Mouse (Mus musculus): ENCODE results near the gene Cnst. TPM values are rescaled to one million over a fixed set of nuclear protein-coding genes. Genes with fewer than 3 reads are reported as not detected.
A peak's percentile ranks its signal among the peaks of the same experiment; 100 is the strongest.

Cnst gene
- polyA plus RNA-seq, 1 experiment from 2014 or later: 20.1 TPM

DNA sequence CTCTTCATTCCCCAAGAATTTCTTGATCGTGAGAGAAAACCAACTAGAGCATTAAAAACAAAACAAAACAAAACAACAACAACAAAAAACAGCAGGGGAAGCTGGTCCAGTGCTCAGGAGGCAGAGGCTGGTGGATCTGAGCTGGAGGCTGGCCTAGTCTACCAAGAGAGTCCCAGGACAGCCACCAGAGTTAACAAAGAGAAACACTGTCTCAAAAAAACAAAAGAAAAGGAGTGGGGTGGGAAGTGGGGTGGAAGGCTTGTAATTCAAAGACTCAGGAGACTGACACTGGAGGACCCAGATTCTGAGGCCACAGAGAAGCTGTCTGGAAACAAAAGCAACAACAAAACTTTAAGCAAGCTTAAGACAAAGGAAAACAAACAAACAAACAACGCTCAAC, 120.8 kb downstream of the Cnst start:
- DNase-seq (ENCODE audit: low spot score): no peak
- WGBS: 55% methylated on average over 2 of the region's 2 CpGs
- H3K27me3 ChIP-seq (ENCODE audit: control insufficient read depth, insufficient read depth, low read length): no peaks in the 10 kb centered on the region
- H3K27ac ChIP-seq (replicated peaks; ENCODE audit: low read depth, low read length): no peak overlapping the region
- H3K4me3 ChIP-seq (ENCODE audit: low read depth, low read length): no peak overlapping the region
- no peaks in the 10 kb centered on the region for H3K4me1 ChIP-seq (ENCODE audit: control insufficient read depth, insufficient read depth, low read length)
- H3K4me2 ChIP-seq (ENCODE audit: low read depth, low read length): no peak overlapping the region
- H3K9me3 ChIP-seq (replicated peaks; ENCODE audit: control insufficient read depth, low read length): no peaks in the 10 kb centered on the region
- H3K9ac ChIP-seq (replicated peaks; ENCODE audit: low read length): no peak overlapping the region
- ATAC-seq (replicated peaks; ENCODE audit: insufficient number of reproducible peaks, low FRiP score, low TSS enrichment, low read depth): no peak
- no peaks in the 10 kb centered on the region for H3K36me3 ChIP-seq (replicated peaks; ENCODE audit: control insufficient read depth, insufficient read depth, low read depth, low read length)

DNA sequence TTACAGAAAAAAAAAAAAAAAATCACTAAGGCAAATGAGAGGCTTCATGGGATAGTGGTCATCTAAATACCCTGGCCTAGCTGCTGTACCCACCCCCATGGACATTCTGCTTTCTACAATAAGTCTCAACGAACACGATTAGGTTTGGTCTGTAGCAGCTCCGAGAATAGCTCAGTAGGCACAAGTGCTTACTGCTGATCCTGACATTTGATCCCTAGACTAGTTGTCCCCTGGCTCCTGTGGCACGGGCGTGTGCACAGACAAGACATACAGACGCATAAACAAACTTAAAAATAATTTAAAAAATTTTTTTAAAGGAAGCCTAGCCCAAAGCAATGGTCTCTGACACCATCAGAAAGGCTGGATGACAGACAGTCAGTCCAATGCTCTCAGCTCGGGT, 121.3 kb downstream of the Cnst start:
- Histone ChIP-seq H3K36me3 (replicated peaks; ENCODE audit: control insufficient read depth, insufficient read depth, low read depth, low read length) (no peaks in the 10 kb centered on the region), H3K9ac (replicated peaks; ENCODE audit: low read length) (no peak overlapping the region; the same call in 1 of the 2 replicates), H3K4me2 (ENCODE audit: low read depth, low read length) (peak overlapping the region; percentile 68), H3K27me3 (ENCODE audit: control insufficient read depth, insufficient read depth, low read length) (no peaks in the 10 kb centered on the region), H3K4me3 (ENCODE audit: low read depth, low read length) (peak overlapping the region; percentile 83), H3K9me3 (replicated peaks; ENCODE audit: control insufficient read depth, low read length) (no peaks in the 10 kb centered on the region), H3K4me1 (ENCODE audit: control insufficient read depth, insufficient read depth, low read length) (no peaks in the 10 kb centered on the region), H3K27ac (replicated peaks; ENCODE audit: low read depth, low read length) (no peak overlapping the region)
- DNase-seq (ENCODE audit: low spot score) (peak; percentile 31), ATAC-seq (replicated peaks; ENCODE audit: insufficient number of reproducible peaks, low FRiP score, low TSS enrichment, low read depth) (0 out of 2 replicates have a peak, but pooled peaks have one; percentile 2)
- WGBS: 2% methylated on average over 7 of the region's 7 CpGs

- no peaks in the 10 kb centered on the region for H3K9me3 ChIP-seq (replicated peaks; ENCODE audit: control insufficient read depth, low read length)
- H3K4me2 ChIP-seq (ENCODE audit: low read depth, low read length): peak within 1 kb of the TSS; percentile 68
- H3K4me3 ChIP-seq (ENCODE audit: low read depth, low read length): peak within 1 kb of the TSS; percentile 83
- peak within 1 kb of the TSS; percentile 90 for H3K9ac ChIP-seq (replicated peaks; ENCODE audit: low read length)
- H3K27ac ChIP-seq (replicated peaks; ENCODE audit: low read depth, low read length): peak within 1 kb of the TSS; percentile 57; the same call in 1 of the 2 replicates
- DNase-seq (ENCODE audit: low spot score) (peak; percentile 84), ATAC-seq (replicated peaks; ENCODE audit: insufficient number of reproducible peaks, low FRiP score, low TSS enrichment, low read depth) (peak; percentile 97)
- H3K36me3 ChIP-seq (replicated peaks; ENCODE audit: control insufficient read depth, insufficient read depth, low read depth, low read length): no peaks in the 10 kb centered on the region
- under 1% methylated on average over 82 of the region's 84 CpGs for WGBS
- no peaks in the 10 kb centered on the region for H3K4me1 ChIP-seq (ENCODE audit: control insufficient read depth, insufficient read depth, low read length)
- no peaks in the 10 kb centered on the region for H3K27me3 ChIP-seq (ENCODE audit: control insufficient read depth, insufficient read depth, low read length)
Observed at GRCm38 (mm10) chr1:179668013-179668805, 122.0 kb downstream of the Cnst start, which contains the start of gene Sccpdh. Gene Sccpdh (plus strand): TSS chr1:179668210.

DNA sequence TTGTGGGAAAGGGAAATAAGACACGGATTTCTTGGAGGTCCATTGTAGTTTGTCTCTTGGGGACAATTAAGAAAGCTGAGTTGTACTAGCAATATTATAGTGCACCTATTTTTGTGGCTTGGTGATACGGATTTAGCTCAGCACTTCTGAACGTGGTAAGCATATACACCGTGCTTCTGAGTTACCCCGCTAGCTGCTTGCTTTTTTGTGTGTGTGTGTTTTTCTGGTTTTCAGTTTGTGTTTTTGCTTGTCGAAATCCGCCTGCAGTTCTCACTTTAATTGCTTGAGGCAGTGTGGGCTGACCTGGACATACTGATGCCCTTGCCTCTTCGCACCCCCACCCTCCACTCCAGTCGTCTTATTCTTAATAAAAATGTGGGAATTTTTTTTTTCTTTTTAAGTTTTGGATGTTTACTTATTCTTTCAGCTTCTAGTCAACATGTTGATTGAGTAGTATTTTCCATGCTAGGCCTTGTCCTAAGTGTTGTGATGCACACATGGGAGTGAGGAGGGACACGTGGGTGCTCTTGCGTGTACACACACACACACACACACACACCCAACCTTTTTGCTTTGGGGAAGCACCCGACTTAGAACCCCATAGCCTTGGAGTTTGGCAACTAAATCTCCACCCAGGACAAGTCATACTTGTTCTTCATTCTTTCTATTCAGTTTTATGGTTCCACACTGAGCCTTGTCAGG, 122.8 kb downstream of the Cnst start:
- H3K9me3 ChIP-seq (replicated peaks; ENCODE audit: control insufficient read depth, low read length): no peaks in the 10 kb centered on the region
- peak overlapping the region; percentile 68 for H3K4me2 ChIP-seq (ENCODE audit: low read depth, low read length)
- H3K4me1 ChIP-seq (ENCODE audit: control insufficient read depth, insufficient read depth, low read length): no peaks in the 10 kb centered on the region
- H3K27ac ChIP-seq (replicated peaks; ENCODE audit: low read depth, low read length): 0 out of 2 replicates have a peak overlapping the region, but pooled peaks have one; percentile 57
- ATAC-seq (replicated peaks; ENCODE audit: insufficient number of reproducible peaks, low FRiP score, low TSS enrichment, low read depth) (no peak), DNase-seq (ENCODE audit: low spot score) (peak; percentile 19)
- H3K4me3 ChIP-seq (ENCODE audit: low read depth, low read length): peak overlapping the region; percentile 83
- no peaks in the 10 kb centered on the region for H3K36me3 ChIP-seq (replicated peaks; ENCODE audit: control insufficient read depth, insufficient read depth, low read depth, low read length)
- no peaks in the 10 kb centered on the region for H3K27me3 ChIP-seq (ENCODE audit: control insufficient read depth, insufficient read depth, low read length)
- H3K9ac ChIP-seq (replicated peaks; ENCODE audit: low read length): peak overlapping the region; percentile 90
- WGBS: 30% methylated on average over 12 of the region's 12 CpGs

- no peaks in the 10 kb centered on the region for H3K36me3 ChIP-seq (replicated peaks; ENCODE audit: control insufficient read depth, insufficient read depth, low read depth, low read length)
- no peak overlapping the region for H3K27ac ChIP-seq (replicated peaks; ENCODE audit: low read depth, low read length)
- no peak overlapping the region for H3K4me3 ChIP-seq (ENCODE audit: low read depth, low read length)
- 87% methylated on average over 3 of the region's 3 CpGs for WGBS
- no peaks in the 10 kb centered on the region for H3K27me3 ChIP-seq (ENCODE audit: control insufficient read depth, insufficient read depth, low read length)
- H3K4me2 ChIP-seq (ENCODE audit: low read depth, low read length): no peak overlapping the region
- no peaks in the 10 kb centered on the region for H3K4me1 ChIP-seq (ENCODE audit: control insufficient read depth, insufficient read depth, low read length)
- DNase-seq (ENCODE audit: low spot score): no peak
- H3K9ac ChIP-seq (replicated peaks; ENCODE audit: low read length): no peak overlapping the region
- no peak for ATAC-seq (replicated peaks; ENCODE audit: insufficient number of reproducible peaks, low FRiP score, low TSS enrichment, low read depth)
- H3K9me3 ChIP-seq (replicated peaks; ENCODE audit: control insufficient read depth, low read length): no peaks in the 10 kb centered on the region
Observed at GRCm38 (mm10) chr1:179674355-179674754, 128.2 kb downstream of the Cnst start.

- no peak overlapping the region for H3K4me2 ChIP-seq (ENCODE audit: low read depth, low read length)
- 90% methylated on average over 2 of the region's 2 CpGs for WGBS
- no peak overlapping the region for H3K4me3 ChIP-seq (ENCODE audit: low read depth, low read length)
- H3K9me3 ChIP-seq (replicated peaks; ENCODE audit: control insufficient read depth, low read length): no peaks in the 10 kb centered on the region
- no peaks in the 10 kb centered on the region for H3K27me3 ChIP-seq (ENCODE audit: control insufficient read depth, insufficient read depth, low read length)
- H3K36me3 ChIP-seq (replicated peaks; ENCODE audit: control insufficient read depth, insufficient read depth, low read depth, low read length): no peaks in the 10 kb centered on the region
- DNase-seq (ENCODE audit: low spot score): no peak
- no peak overlapping the region for H3K27ac ChIP-seq (replicated peaks; ENCODE audit: low read depth, low read length)
- H3K4me1 ChIP-seq (ENCODE audit: control insufficient read depth, insufficient read depth, low read length): no peaks in the 10 kb centered on the region
- no peak for ATAC-seq (replicated peaks; ENCODE audit: insufficient number of reproducible peaks, low FRiP score, low TSS enrichment, low read depth)
- H3K9ac ChIP-seq (replicated peaks; ENCODE audit: low read length): no peak overlapping the region
Observed at GRCm38 (mm10) chr1:179677031-179677430, 130.9 kb downstream of the Cnst start.
